Mouse (Mus musculus) midbrain, embryonic 16.5 days (tissue): ENCODE measurements around the gene Gm5941. TPM values are rescaled to one million over a fixed set of nuclear protein-coding genes. Genes with fewer than 3 reads are reported as not detected.
"Not testable (repeated sequence)": the region's sequence is repeated elsewhere in the genome, so short reads cannot be mapped to it uniquely, and the experiment has no call there.

ENCODE experiments used
- ATAC-seq: fragments of 200-750 bp; cut with Nextera tagmentation; 2 replicates; pipeline ENCODE4 v1.8.0; 2017; ENCODE audit warnings: moderate TSS enrichment
- H3K27ac ChIP-seq: fragments of 300-500 bp; sonication (generic); 2 replicates; pipeline ENCODE4 v1.5.1; 2014; ENCODE audit warnings: mild to moderate bottlenecking, low read length, mixed read lengths
- H3K27me3 ChIP-seq: fragments of 300-500 bp; sonication (generic); 2 replicates; pipeline ENCODE4 v1.6.1; 2014; ENCODE audit warnings: low read depth, low read length, mixed read lengths; ENCODE audit not compliant: control insufficient read depth, insufficient read depth
- H3K36me3 ChIP-seq: fragments of 300-500 bp; sonication (generic); 2 replicates; pipeline ENCODE4 v1.6.1; 2014; ENCODE audit warnings: mild to moderate bottlenecking, low read length, moderate library complexity, mixed read lengths; ENCODE audit not compliant: control insufficient read depth, insufficient read depth
- H3K4me1 ChIP-seq: fragments of 300-500 bp; sonication (generic); 2 replicates; pipeline ENCODE4 v1.6.1; 2014; ENCODE audit warnings: mild to moderate bottlenecking, low read length, mixed read lengths; ENCODE audit not compliant: control insufficient read depth, insufficient read depth
- H3K4me2 ChIP-seq: fragments of 300-500 bp; sonication (generic); 2 replicates; pipeline ENCODE4 v1.6.1; 2014; ENCODE audit warnings: mild to moderate bottlenecking, low read length, mixed read lengths
- H3K4me3 ChIP-seq: fragments of 300-500 bp; sonication (generic); 2 replicates; pipeline ENCODE4 v1.5.1; 2014; ENCODE audit warnings: low read depth, mild to moderate bottlenecking, low read length, moderate library complexity, mixed read lengths
- H3K9ac ChIP-seq: fragments of 300-500 bp; sonication (generic); 2 replicates; pipeline ENCODE4 v1.6.1; 2014; ENCODE audit warnings: low read depth, low read length, mixed read lengths
- H3K9me3 ChIP-seq: fragments of 300-500 bp; sonication (generic); replicated peaks from 2 replicates; pipeline ENCODE4 v1.6.1; 2014; ENCODE audit warnings: mild to moderate bottlenecking, low read length, mixed read lengths; ENCODE audit not compliant: control insufficient read depth, poor library complexity, severe bottlenecking
- WGBS: fragments of 180-500 bp; shearing (Covaris S2); extraction: QIAGEN DNeasy Blood & Tissue Kit; methylation state at CpG from one replicate; pipeline ENCODE4 v1.1.7; 2014; 5-methylcytosine and 5-hydroxymethylcytosine counted together
- polyA plus RNA-seq: library from polyadenylated mRNA; unstranded; fragments of >200 nt; fragmentation: Nextera tagmentation; extraction: Ambion mirVana; gene quantifications from 2 replicates; pipeline ENCODE4 v1.2.1, GENCODE M21; 2015

Gm5941 gene
- not detected in 2 replicates for polyA plus RNA-seq

DNA sequence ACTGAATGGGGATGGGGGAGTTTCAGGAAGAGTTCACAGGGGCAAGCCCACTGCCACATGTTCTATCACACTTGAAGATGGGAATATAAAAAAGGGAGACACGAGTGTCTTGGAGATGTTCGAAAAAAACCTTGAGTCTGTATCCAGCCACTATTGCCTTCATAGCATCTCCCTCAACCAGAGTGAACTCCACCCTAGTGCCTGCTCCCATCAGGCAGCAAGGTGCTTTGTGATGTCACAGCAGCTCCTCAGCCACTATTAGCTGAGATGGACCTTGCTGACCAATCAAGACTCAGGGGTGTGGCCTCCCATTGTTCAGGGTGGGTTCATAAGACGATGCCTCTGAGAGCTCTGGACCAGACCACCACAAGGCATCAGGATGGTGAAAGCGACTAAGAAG, at the start of gene Gm5941:
TSS of gene Gm5941 (plus strand) at position 301 of the 400 bp plus-strand sequence.
- not testable (repeated sequence) for H3K36me3 ChIP-seq, H3K9me3 ChIP-seq, H3K9ac ChIP-seq, H3K27me3 ChIP-seq, ATAC-seq, H3K4me1 ChIP-seq, H3K4me2 ChIP-seq, H3K27ac ChIP-seq, H3K4me3 ChIP-seq
- WGBS, result 83% methylated on average over 4 of the region's 4 CpGs

DNA sequence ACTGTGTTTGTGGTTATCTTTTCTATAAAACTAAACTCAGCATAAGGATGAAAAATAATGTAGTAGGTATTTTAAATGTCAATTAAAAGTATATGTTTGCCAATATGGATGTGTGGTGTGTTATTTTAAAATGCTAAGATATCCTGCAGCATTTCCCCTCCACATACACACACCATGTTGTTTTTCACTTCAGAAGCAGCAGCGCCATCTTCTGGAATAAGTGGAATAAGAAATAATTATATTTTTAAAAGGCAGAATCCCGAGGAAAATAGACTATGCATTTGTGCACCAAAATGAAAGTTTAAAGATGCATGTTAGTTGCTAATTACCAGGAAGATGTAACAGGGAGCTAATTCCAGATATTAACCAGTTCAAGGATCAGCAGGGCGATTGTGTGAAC, 29.3 kb upstream of the Gm5941 start:
- H3K27me3 ChIP-seq, result no peaks in the 10 kb centered on the region
- no peak for ATAC-seq
- no peaks in the 10 kb centered on the region for H3K36me3 ChIP-seq
- H3K4me1 ChIP-seq, result no peaks in the 10 kb centered on the region
- no peak overlapping the region for H3K4me3 ChIP-seq
- H3K27ac ChIP-seq, result no peak overlapping the region
- no peaks in the 10 kb centered on the region for H3K9me3 ChIP-seq
- H3K9ac ChIP-seq, result no peak overlapping the region
- H3K4me2 ChIP-seq, result no peak overlapping the region
- 33% methylated on average over 3 of the region's 3 CpGs for WGBS

DNA sequence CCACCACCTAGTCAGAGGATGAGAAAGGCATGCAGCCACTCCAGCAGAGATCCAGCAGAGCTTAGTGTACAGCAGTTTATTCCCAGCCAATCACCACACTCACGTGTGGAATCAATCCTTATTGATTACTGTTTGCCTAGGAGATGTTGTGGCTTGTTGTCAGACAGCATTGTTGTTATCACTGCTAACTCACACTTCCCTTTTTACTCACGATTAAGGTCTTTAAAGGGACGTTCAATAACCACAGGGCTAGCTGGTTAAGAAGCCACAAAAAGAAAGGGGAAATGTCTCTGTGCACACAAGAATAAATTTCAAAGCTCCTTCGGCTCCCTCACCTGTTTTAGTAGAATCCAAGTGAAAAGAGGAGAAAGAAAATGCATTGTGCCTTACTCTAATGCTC, 25.0 kb upstream of the Gm5941 start:
- Histone ChIP-seq H3K36me3 (no peaks in the 10 kb centered on the region), H3K4me3 (no peak overlapping the region), H3K9me3 (no peaks in the 10 kb centered on the region), H3K4me2 (no peak overlapping the region), H3K27me3 (no peaks in the 10 kb centered on the region), H3K4me1 (no peaks in the 10 kb centered on the region), H3K27ac (no peak overlapping the region), H3K9ac (no peak overlapping the region)
- WGBS, result 52% methylated on average over 4 of the region's 4 CpGs
- no peak for ATAC-seq

DNA sequence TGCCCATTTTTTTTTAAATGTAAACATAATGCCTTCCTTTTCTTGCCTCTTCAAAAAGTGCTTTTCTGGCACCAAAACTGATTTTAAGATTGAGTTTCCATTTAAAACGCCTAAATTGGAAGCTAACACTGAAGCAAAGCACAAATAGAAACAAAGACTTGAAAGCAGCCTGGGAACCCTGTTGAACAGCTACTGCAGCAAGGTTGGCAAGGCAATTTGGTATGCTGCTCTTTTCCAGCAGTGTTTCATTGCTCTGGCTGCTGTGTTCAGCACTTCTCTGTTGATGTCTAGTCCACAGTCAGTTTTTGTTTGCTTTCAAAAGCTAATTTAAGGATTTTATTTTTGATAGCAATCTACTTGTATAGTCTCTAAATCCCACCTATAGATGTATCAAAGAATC, 8.5 kb downstream of the Gm5941 start:
- 41% methylated on average over 1 of the region's 1 CpGs for WGBS
- H3K9me3 ChIP-seq, result no peaks in the 10 kb centered on the region
- H3K4me2 ChIP-seq, result no peak overlapping the region
- no peak overlapping the region for H3K9ac ChIP-seq
- no peak for ATAC-seq
- no peak overlapping the region for H3K27ac ChIP-seq
- H3K4me3 ChIP-seq, result no peak overlapping the region
- H3K36me3 ChIP-seq, result no peaks in the 10 kb centered on the region
- no peaks in the 10 kb centered on the region for H3K27me3 ChIP-seq
- H3K4me1 ChIP-seq, result no peaks in the 10 kb centered on the region

DNA sequence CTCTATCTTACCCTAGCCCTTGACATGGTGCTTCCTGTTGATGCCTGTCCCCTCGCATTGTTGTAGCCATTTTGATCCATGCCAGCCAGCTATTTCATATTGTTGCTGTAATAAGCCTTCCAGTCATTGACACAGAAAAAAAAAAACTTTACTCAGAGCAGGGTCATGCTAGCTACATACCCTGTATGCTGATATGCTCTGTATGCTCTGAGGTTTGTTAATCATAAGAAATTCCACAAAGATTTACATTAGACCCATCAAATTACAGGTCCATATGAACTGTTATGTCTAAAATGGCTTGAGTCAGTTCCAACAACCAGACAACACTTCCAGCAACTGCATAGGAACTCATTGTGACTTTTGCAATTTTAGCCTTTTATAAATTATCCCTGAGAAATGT, 38.1 kb downstream of the Gm5941 start:
- no peaks in the 10 kb centered on the region for H3K27me3 ChIP-seq
- H3K4me3 ChIP-seq, result no peak overlapping the region
- H3K27ac ChIP-seq, result no peak overlapping the region
- H3K36me3 ChIP-seq, result no peaks in the 10 kb centered on the region
- H3K4me1 ChIP-seq, result no peaks in the 10 kb centered on the region
- ATAC-seq, result no peak
- H3K4me2 ChIP-seq, result no peak overlapping the region
- 86% methylated on average over 1 of the region's 1 CpGs for WGBS
- H3K9ac ChIP-seq, result no peak overlapping the region
- H3K9me3 ChIP-seq, result 0 out of 2 replicates have a peak, but pooled peaks cover 4% of the 10 kb centered on the region

Other genes starting within 250 kb of the Gm5941 start
- not detected in 2 replicates for gene Mageb18, start 109.6 kb downstream of the Gm5941 start, polyA plus RNA-seq